Mouse (Mus musculus) liver, postnatal 0 days (tissue): Measurements from ENCODE around the gene Jakmip3.

Experiments
- CTCF ChIP-seq: sonication (generic); IDR thresholded peaks from 2 replicates; pipeline ENCODE4 v1.5.1; 2016; ENCODE audit warnings: antibody characterized with exemption, low read depth
- EP300 ChIP-seq: IDR thresholded peaks from 2 replicates; pipeline ENCODE4 v1.6.1; 2016; ENCODE audit warnings: antibody characterized with exemption, low read depth, mild to moderate bottlenecking

- TF ChIP-seq CTCF (no peak), EP300 (no peak)
Measured at GRCm38 (mm10) chr7:139078181-139078580, 137.7 kb downstream of the Jakmip3 start.
